Mouse (Mus musculus): Measurements from ENCODE around the gene Tns4. TPM values are rescaled to one million over a fixed set of nuclear protein-coding genes. Genes with fewer than 3 reads are reported as not detected.

Gene Tns4
- 0.14 TPM for polyA plus RNA-seq (2017; shearing (Covaris generic))

GRCm38 (mm10) chr11:99089077-99089601, at the start of gene Tns4:
Gene Tns4 (minus strand): TSS chr11:99089306.

DNA sequence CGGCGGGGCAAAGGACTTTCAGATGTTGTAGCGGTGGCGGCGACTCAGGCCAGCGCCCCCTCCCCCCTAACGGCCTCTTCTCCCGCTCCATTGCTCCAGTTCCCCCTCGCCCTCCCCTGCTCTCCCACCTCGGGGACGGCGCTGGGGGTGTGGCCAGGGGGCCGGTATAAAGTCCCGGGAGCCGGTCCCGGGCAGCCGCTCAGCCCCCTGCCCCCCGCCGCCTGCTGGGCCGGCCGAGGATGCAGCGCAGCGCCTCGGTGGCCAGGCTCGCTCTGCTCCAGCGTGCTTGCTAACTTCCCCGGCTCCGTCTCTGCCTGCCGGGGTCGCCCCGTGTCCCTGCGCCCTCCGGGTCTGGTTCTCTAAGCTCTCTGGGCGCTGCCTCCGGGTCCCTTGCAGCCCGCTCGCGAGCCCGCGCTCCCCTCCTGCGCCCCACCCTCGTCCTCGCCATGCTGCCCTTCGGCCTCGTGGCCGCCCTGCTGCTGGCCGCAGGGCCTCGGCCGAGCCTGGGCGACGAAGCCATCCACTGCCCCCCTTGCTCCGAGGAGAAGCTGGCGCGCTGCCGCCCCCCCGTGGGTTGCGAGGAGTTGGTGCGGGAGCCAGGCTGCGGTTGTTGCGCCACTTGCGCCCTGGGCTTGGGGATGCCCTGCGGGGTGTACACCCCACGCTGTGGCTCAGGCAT, 47.9 kb downstream of the Tns4 start, which contains the start of gene Igfbp4:
Gene Igfbp4 (plus strand): TSS at position 194 of the 679 bp plus-strand sequence.

GRCm38 (mm10) chr11:99023500-99024467, 65.3 kb downstream of the Tns4 start, which contains the start of gene Top2a:
Gene Top2a (minus strand): TSS chr11:99024189.

Other genes starting within 250 kb of the Tns4 start
- 4.9 TPM for gene Wipf2, start 225.7 kb downstream of the Tns4 start, polyA plus RNA-seq (2017; shearing (Covaris generic))
- gene Cdc6, start 181.5 kb downstream of the Tns4 start, polyA plus RNA-seq (2017; shearing (Covaris generic)), result 3.2 TPM
- 32.8 TPM for gene Rara, start 161.5 kb downstream of the Tns4 start, polyA plus RNA-seq (2017; shearing (Covaris generic))
- gene Gjd3, start 106.3 kb downstream of the Tns4 start, polyA plus RNA-seq (2017; shearing (Covaris generic)), result not detected
- 16.8 TPM for gene Top2a, start 65.1 kb downstream of the Tns4 start, polyA plus RNA-seq (2017; shearing (Covaris generic))
- gene Igfbp4, start 48.1 kb downstream of the Tns4 start, polyA plus RNA-seq (2017; shearing (Covaris generic)), result 70.5 TPM
- 633 TPM for gene Ccr7, start 65.8 kb upstream of the Tns4 start, polyA plus RNA-seq (2017; shearing (Covaris generic))
- gene Smarce1, start 141.7 kb upstream of the Tns4 start, polyA plus RNA-seq (2017; shearing (Covaris generic)), result 236 TPM
- gene Krt222, start 154.8 kb upstream of the Tns4 start, polyA plus RNA-seq (2017; shearing (Covaris generic)), result 1.5 TPM
- gene Krt24, start 196.0 kb upstream of the Tns4 start, polyA plus RNA-seq (2017; shearing (Covaris generic)), result not detected
- gene Krt25, start 233.6 kb upstream of the Tns4 start, polyA plus RNA-seq (2017; shearing (Covaris generic)), result not detected
- gene Krt26, start 248.7 kb upstream of the Tns4 start, polyA plus RNA-seq (2017; shearing (Covaris generic)), result not detected

Measured in CD4-positive, CD25-positive, alpha-beta regulatory T cell, adult 9 weeks (primary cell).